Mouse (Mus musculus) heart, postnatal 0 days (tissue): ENCODE measurements around the gene 4930402H24Rik.

Experiments
- CTCF ChIP-seq: IDR thresholded peaks from 2 replicates; pipeline ENCODE4 v1.5.1; 2016; ENCODE audit warnings: antibody characterized with exemption, control low read depth, low read depth
- EP300 ChIP-seq: IDR thresholded peaks from 2 replicates; pipeline ENCODE4 v1.6.1; 2016; ENCODE audit warnings: antibody characterized with exemption, low read depth

DNA sequence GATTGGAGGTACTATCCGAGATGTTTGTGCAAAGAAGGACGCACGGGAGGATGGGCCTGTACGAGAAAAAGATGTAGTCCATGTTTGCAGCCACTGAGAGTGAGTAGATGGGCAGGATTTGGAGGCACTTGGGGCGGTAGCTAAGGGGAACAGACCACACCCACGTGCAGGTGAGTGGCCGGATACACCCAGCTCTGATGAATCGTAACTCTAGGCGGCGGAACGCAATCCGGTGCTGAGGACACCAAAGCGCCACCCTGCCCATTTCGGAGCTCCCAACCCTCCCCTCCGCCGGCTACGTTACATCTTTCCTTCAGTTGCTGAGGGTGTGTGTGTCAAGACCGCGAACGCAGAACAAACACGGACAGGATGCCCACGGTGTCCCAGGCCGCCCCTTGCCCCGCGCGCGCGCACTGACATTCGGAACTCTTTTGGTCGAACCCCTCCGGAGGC is 209.5 kb downstream of the 4930402H24Rik start:
- TF ChIP-seq EP300: no peak
- no peak for TF ChIP-seq CTCF
